Comparison of ENCODE assay signal across 8 mouse cellular contexts in genomic region chr2:22894932-22895281, GRCm38 (mm10). TPM values are rescaled to one million over a fixed set of nuclear protein-coding genes. Genes with fewer than 3 reads are reported as not detected.
A peak's percentile ranks its signal among the peaks of the same experiment; 100 is the strongest.
DNase-seq lines count a peak whose midpoint lies in the region; ATAC-seq and TF ChIP-seq lines count a peak whose summit lies in the region.

No protein-coding gene starts in this region.

- peak overlapping the region; percentile 84 for H3K27ac ChIP-seq in embryonic facial prominence, embryonic 15.5 days (replicated peaks)
- peak overlapping the region; percentile 96 for H3K27ac ChIP-seq in intestine, embryonic 16.5 days (ENCODE audit: low read length)
- H3K27ac ChIP-seq in neural tube, embryonic 11.5 days (ENCODE audit: low read depth, low read length): peak overlapping the region; percentile 68

- H3K9ac ChIP-seq in embryonic facial prominence, embryonic 15.5 days: peak overlapping the region; percentile 61
- peak overlapping the region; percentile 87 for H3K9ac ChIP-seq in intestine, embryonic 16.5 days (ENCODE audit: low read depth, low read length)
- H3K9ac ChIP-seq in neural tube, embryonic 11.5 days (ENCODE audit: low read length): peak overlapping the region; percentile 67

- H3K27me3 ChIP-seq in embryonic facial prominence, embryonic 15.5 days: no peaks in the 10 kb centered on the region
- no peaks in the 10 kb centered on the region for H3K27me3 ChIP-seq in intestine, embryonic 16.5 days (replicated peaks; ENCODE audit: control insufficient read depth, insufficient read depth, low read length)
- H3K27me3 ChIP-seq in neural tube, embryonic 11.5 days (ENCODE audit: control insufficient read depth, insufficient read depth, low read length): no peaks in the 10 kb centered on the region

- peak overlapping the region; percentile 62 for H3K4me3 ChIP-seq in lung, adult 2 months (replicated peaks; ENCODE audit: extremely low read depth, low read depth, low read length)
- peak overlapping the region; percentile 83 for H3K4me3 ChIP-seq in embryonic facial prominence, embryonic 15.5 days (replicated peaks)
- peak overlapping the region; percentile 96 for H3K4me3 ChIP-seq in intestine, embryonic 16.5 days (ENCODE audit: low read length)
- H3K4me3 ChIP-seq in neural tube, embryonic 11.5 days (ENCODE audit: low read depth, low read length): peak overlapping the region; percentile 77

- 19% methylated on average over 9 of the region's 9 CpGs for WGBS in lung, adult 2 months
- WGBS in embryonic facial prominence, embryonic 15.5 days: 18% methylated on average over 9 of the region's 9 CpGs
- WGBS in intestine, embryonic 16.5 days: 19% methylated on average over 9 of the region's 9 CpGs
- WGBS in neural tube, embryonic 11.5 days: 30% methylated on average over 9 of the region's 9 CpGs

- H3K4me1 ChIP-seq in lung, adult 2 months (ENCODE audit: control insufficient read depth, insufficient read depth, low read length): no peaks in the 10 kb centered on the region; the same call in 1 of the 2 replicates
- no peaks in the 10 kb centered on the region; the same call in 1 of the 2 replicates for H3K4me1 ChIP-seq in embryonic facial prominence, embryonic 15.5 days
- no peaks in the 10 kb centered on the region for H3K4me1 ChIP-seq in intestine, embryonic 16.5 days (ENCODE audit: control insufficient read depth, insufficient read depth, low read length)
- H3K4me1 ChIP-seq in neural tube, embryonic 11.5 days (ENCODE audit: control insufficient read depth, insufficient read depth, low read length): no peaks in the 10 kb centered on the region

- TF ChIP-seq POLR2A in lung, adult 2 months (IDR thresholded peaks at IDR 0.05; ENCODE audit: borderline replicate concordance, extremely low read depth, low read depth, low read length): no peak

- TF ChIP-seq CTCF in lung, adult 2 months (IDR thresholded peaks at IDR 0.05; ENCODE audit: insufficient read depth, low read length): no peak

- H3K36me3 ChIP-seq in embryonic facial prominence, embryonic 15.5 days: no peaks in the 10 kb centered on the region
- no peaks in the 10 kb centered on the region for H3K36me3 ChIP-seq in intestine, embryonic 16.5 days (ENCODE audit: control insufficient read depth, insufficient read depth, low read length)
- H3K36me3 ChIP-seq in neural tube, embryonic 11.5 days (ENCODE audit: control insufficient read depth, insufficient read depth, low read length): no peaks in the 10 kb centered on the region

- no peaks in the 10 kb centered on the region for H3K9me3 ChIP-seq in embryonic facial prominence, embryonic 15.5 days (replicated peaks)
- H3K9me3 ChIP-seq in intestine, embryonic 16.5 days (ENCODE audit: control insufficient read depth, low read length): no peaks in the 10 kb centered on the region
- no peaks in the 10 kb centered on the region for H3K9me3 ChIP-seq in neural tube, embryonic 11.5 days (ENCODE audit: control insufficient read depth, low read length)

- H3K4me2 ChIP-seq in embryonic facial prominence, embryonic 15.5 days (replicated peaks): peak overlapping the region; percentile 78
- H3K4me2 ChIP-seq in intestine, embryonic 16.5 days (ENCODE audit: low read depth, low read length): peak overlapping the region; percentile 55
- peak overlapping the region; percentile 64 for H3K4me2 ChIP-seq in neural tube, embryonic 11.5 days (ENCODE audit: low read depth)

- peak; percentile 6 for DNase-seq in lung, adult 2 months
- no peak for DNase-seq in lung, postnatal 10 days
- DNase-seq in neural tube, embryonic 11.5 days (ENCODE audit: low spot score): no peak
- no peak for DNase-seq in Muller cell, postnatal 12 days (ENCODE audit: inconsistent ontology term)
- DNase-seq in right cerebral cortex, postnatal 36 days (ENCODE audit: low spot score in 2 of 2): no peak
- DNase-seq in kidney, postnatal 10 days: no peak

- 0 out of 2 replicates have a peak, but pooled peaks have one; percentile 30 for ATAC-seq in embryonic facial prominence, embryonic 15.5 days (ENCODE audit: insufficient number of reproducible peaks, low FRiP score, low TSS enrichment, low read depth)
- ATAC-seq in intestine, embryonic 16.5 days: no peak
- peak; percentile 31 for ATAC-seq in neural tube, embryonic 11.5 days (ENCODE audit: insufficient read depth, low FRiP score, low TSS enrichment)

RNA-seq across cellular contexts. Expression of gene Pdss1, which starts 0.4 kb away (rescaled TPM):
- polyA plus RNA-seq in lung, adult 2 months (2012; rRNA removed): 3.0 and 3.1 TPM in 2 replicates
- polyA plus RNA-seq in embryonic facial prominence, embryonic 15.5 days (2015; fragmentation: Nextera tagmentation; extraction: Ambion mirVana): 15.8 and 17.2 TPM in 2 replicates
- 39.5 and 40.5 TPM in 2 replicates for polyA plus RNA-seq in intestine, embryonic 16.5 days (2015; fragmentation: Nextera tagmentation; extraction: Ambion mirVana)
- polyA plus RNA-seq in neural tube, embryonic 11.5 days (2014; fragmentation: Nextera tagmentation; extraction: Ambion mirVana): 22.6 and 23.7 TPM in 2 replicates
